Mouse (Mus musculus): Measurements from ENCODE around the gene Wwc1.
"Not testable (repeated sequence)": the region's sequence is repeated elsewhere in the genome, so short reads cannot be mapped to it uniquely, and the experiment has no call there.

Gene Wwc1

GRCm38 (mm10) chr11:35837156-35838126, 142.9 kb downstream of the Wwc1 start:
- no peak for DNase-seq (ENCODE audit: low spot score)

GRCm38 (mm10) chr11:35834022-35834760, 146.1 kb downstream of the Wwc1 start, which contains the start of gene Rars:
TSS of gene Rars (minus strand) at chr11:35834506.
- DNase-seq (ENCODE audit: low spot score) = peak; percentile 93

- DNase-seq (ENCODE audit: low spot score) = no peak
These were observed 147.1 kb downstream of the Wwc1 start for GRCm38 (mm10) chr11:35833270-35833669.

DNA sequence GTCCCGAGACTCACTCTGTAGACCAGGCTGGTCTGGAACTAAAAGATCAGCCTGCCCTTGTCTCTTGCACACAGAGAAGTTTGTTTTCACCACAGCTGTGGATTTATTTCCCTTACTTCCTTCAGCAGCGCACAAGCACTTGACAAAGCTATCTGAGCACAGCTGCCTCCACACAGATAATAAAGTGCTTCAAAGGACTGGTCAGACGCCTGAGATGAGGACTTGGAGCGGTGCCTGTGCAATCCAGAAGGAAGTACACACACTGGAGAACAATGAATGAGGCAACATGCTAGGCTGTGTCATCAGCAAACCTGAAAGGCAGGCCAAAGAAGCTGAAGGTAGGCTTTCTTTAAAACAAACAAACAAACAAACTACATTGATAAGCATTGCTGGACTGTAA, 148.2 kb downstream of the Wwc1 start:
- DNase-seq (ENCODE audit: low spot score) = no peak

DNA sequence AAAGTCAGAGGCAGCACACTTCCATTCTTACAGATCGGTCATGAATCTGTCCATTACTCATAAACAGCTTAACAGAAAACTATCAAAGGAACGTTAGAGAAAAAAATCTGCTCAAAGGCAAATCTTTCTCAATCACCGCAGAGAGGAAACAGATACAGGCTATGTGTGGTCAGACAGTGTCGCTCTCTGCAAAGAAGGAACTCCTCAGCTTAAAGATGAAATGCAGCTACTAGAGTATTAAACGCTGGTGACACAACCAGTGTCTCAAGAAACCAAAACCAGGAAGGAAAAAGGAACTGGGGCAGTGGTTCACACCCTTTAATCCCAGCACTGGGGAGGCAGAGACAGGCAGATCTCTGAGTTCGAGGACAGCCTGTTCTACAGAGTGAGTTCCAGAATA, 152.6 kb downstream of the Wwc1 start:
- no peak for DNase-seq (ENCODE audit: low spot score)

- no peak for DNase-seq (ENCODE audit: low spot score)
These were observed 164.0 kb downstream of the Wwc1 start for GRCm38 (mm10) chr11:35816316-35816715.

DNA sequence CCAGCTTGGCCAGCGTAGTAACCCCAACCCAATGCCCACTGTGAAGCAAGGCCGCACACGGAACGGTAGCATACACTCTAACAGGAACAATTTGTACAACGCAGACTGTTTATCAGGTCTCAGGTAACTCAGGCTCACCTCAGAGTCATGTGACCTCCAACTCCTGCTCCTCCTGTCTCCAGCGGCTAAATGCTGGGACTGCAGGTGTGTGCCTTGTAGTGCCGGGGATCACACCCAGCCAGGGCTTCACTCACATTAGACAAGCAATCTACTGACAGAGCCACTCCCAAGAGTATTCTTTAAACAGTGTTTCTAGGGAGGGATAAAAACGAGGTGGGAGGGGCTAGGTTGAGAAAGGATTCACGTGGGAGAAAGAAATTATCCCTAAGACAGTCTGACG, 168.9 kb downstream of the Wwc1 start:
- no peak for DNase-seq (ENCODE audit: low spot score)

DNA sequence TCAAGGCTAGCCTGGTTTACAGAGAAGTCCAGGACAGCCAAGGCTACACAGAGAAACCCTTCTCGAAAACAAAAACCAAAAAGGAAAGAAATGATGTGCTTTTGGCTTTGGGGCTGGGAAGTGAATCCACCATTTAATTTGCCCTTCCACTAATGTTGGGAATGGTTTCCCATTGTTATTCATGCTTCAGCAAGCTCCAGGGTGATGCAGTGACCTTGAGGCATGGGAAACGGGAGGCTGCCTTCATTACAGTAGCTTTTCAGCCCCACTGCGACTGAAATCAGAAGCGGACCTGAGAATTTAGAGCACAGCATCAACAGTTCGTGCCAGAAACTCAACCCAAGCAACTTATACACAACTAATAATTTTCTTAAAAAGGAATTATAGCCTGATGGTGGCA, 179.0 kb downstream of the Wwc1 start:
- no peak for DNase-seq (ENCODE audit: low spot score)

GRCm38 (mm10) chr11:35798874-35799273, 181.5 kb downstream of the Wwc1 start, which contains the start of gene Fbll1:
TSS of gene Fbll1 (minus strand) at chr11:35798884.
- peak; percentile 93 for DNase-seq (ENCODE audit: low spot score)

DNA sequence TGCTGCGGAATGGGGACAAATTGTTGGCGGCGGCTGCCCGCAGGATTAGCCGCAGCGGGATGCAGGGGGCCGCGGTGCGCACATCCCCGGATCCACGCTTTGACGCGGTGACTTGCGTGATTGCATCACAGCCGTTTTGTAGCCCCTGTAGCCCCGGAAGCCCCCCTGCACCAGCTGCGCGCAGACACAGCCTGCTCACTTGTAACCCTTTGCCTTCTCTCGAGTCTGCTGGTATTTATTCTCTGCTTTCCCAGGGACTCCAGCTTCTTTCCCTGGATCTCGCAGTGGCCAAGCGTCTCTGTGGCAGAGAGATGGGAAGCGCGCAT, 181.9 kb downstream of the Wwc1 start:
- peak; percentile 20 for DNase-seq (ENCODE audit: low spot score)

DNA sequence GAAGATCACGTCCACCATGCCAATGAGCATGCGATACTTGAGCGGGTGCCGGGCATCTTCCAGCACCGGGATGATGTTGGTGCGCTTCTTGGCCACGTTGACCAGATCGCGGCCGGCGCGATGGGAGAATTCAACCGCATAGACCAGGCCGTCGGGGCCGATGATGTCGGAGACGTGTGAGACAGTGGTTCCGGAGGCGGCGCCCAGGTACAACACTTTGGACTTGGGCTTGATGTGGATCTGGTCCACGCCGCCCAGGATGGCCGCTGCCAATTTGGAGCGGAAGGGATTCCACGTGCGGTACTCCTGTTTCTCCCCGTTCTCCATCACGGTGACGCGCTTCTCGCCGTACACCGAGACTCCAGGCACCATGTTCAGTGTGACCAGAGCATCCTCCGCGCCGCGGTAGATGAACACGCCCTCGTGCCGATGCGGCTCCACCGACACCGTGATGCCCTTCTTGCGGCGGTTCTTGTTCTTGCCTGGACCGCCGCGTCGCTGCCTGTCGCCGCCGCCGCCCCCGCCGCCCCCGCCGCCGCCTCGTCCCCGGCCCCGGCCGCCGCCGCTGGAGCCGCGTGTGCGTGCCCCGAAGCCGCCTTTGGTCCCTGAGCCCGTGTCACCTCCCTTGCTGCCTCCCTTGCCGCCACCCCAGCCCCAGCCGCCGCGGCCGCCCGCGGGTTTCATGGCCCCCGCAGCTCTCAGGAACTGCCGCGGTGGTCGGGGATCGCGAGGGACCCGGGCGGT, 182.4 kb downstream of the Wwc1 start:
- peak; percentile 21 for DNase-seq (ENCODE audit: low spot score)

DNA sequence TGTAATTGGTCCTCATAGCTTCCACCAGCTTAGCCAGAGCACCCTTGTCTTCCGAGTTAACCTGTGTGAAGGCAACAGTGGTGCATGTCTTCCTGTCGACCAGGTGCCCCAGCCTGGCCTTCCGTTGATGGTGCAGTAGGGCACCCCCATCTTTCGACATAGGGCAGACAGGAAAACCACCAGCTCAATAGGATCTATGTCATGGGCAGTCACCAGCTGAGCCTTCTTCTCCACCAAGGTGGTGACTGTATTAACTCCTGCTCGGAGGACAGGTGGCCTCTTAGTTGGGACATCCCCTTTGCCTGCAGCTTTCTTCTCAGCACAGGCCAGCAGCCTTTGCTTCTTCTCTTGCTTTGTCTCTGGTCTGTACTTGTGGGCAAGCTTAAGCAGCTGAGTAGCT, 187.5 kb downstream of the Wwc1 start:
- DNase-seq (ENCODE audit: low spot score) = not testable (repeated sequence)

DNA sequence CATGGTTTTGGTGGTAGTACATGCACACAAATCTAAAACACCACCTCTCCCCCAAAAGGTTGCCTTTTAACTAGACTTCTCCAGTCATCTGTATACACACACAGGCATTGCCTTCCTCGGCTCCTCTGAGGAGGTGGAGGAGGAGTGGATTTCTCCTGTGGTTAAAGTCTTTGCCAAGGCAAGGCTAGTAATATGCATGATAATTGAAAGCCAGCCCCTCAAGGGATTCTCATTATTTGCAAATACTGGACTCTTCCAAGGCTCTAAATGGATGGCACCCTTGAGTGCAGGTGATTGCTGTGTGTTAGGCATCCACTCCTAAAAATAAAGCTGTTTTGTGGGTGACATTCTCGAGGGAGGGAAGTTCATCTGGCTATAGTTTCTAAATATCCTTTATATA, 191.9 kb downstream of the Wwc1 start:
- DNase-seq (ENCODE audit: low spot score) = no peak
